Mouse (Mus musculus) liver, embryonic 12.5 days (tissue): Measurements from ENCODE around the gene Rbm7. TPM values are rescaled to one million over a fixed set of nuclear protein-coding genes. Genes with fewer than 3 reads are reported as not detected.

Source experiments
- ATAC-seq: fragments of 200-750 bp; cut with Nextera tagmentation; 2 replicates; pipeline ENCODE4 v1.8.0; 2017; ENCODE audit warnings: moderate number of reproducible peaks, mild to moderate bottlenecking, moderate library complexity
- H3K27ac ChIP-seq: fragments of 300-500 bp; sonication (generic); 2 replicates; pipeline ENCODE4 v1.5.1; 2016; ENCODE audit warnings: mild to moderate bottlenecking
- H3K27me3 ChIP-seq: fragments of 300-500 bp; sonication (generic); replicated peaks from 2 replicates; pipeline ENCODE4 v1.6.1; 2016; ENCODE audit warnings: mild to moderate bottlenecking, moderate library complexity
- H3K36me3 ChIP-seq: fragments of 300-500 bp; sonication (generic); 2 replicates; pipeline ENCODE4 v1.6.1; 2016; ENCODE audit warnings: mild to moderate bottlenecking, moderate library complexity
- H3K4me1 ChIP-seq: fragments of 300-500 bp; sonication (generic); 2 replicates; pipeline ENCODE4 v1.6.1; 2016
- H3K4me2 ChIP-seq: fragments of 300-500 bp; sonication (generic); 2 replicates; pipeline ENCODE4 v1.6.1; 2016; ENCODE audit warnings: mild to moderate bottlenecking, moderate library complexity
- H3K4me3 ChIP-seq: fragments of 300-500 bp; sonication (generic); 2 replicates; pipeline ENCODE4 v1.5.1; 2016; ENCODE audit warnings: mild to moderate bottlenecking, moderate library complexity
- H3K9ac ChIP-seq: fragments of 300-500 bp; sonication (generic); 2 replicates; pipeline ENCODE4 v1.6.1; 2016; ENCODE audit warnings: mild to moderate bottlenecking, moderate library complexity
- H3K9me3 ChIP-seq: fragments of 300-500 bp; sonication (generic); replicated peaks from 2 replicates; pipeline ENCODE4 v1.6.1; 2016; ENCODE audit warnings: mild to moderate bottlenecking, moderate library complexity
- WGBS: fragments of 180-500 bp; shearing (Covaris S2); methylation state at CpG from one replicate; pipeline ENCODE4 v1.1.7; 2016; ENCODE audit not compliant: insufficient replicate concordance; 5-methylcytosine and 5-hydroxymethylcytosine counted together
- microRNA-seq: library from miRNA; unstranded; fragments of <30 nt; microRNA quantifications from one replicate; pipeline ENCODE4, GENCODE M21; 2017
- polyA plus RNA-seq: library from polyadenylated mRNA; unstranded; fragments of >200 nt; fragmentation: Nextera tagmentation; extraction: Ambion mirVana; gene quantifications from 2 replicates; pipeline ENCODE4 v1.2.1, GENCODE M21; 2016

The Rbm7 gene
- polyA plus RNA-seq, 1 experiment from 2014 or later, result 73.6 TPM

GRCm38 (mm10) chr9:48458879-48459278 lies 36.2 kb downstream of the Rbm7 start:
- WGBS, result 51% methylated on average over 3 of the region's 3 CpGs
- Histone ChIP-seq H3K4me1 (no peaks in the 10 kb centered on the region), H3K9ac (no peak overlapping the region), H3K4me2 (no peak overlapping the region), H3K27ac (no peak overlapping the region), H3K36me3 (no peaks in the 10 kb centered on the region), H3K9me3 (no peaks in the 10 kb centered on the region), H3K4me3 (no peak overlapping the region), H3K27me3 (no peaks in the 10 kb centered on the region)
- no peak for ATAC-seq

- H3K27ac ChIP-seq, result no peak overlapping the region
- 79% methylated on average over 3 of the region's 3 CpGs for WGBS
- ATAC-seq, result no peak
Observed at GRCm38 (mm10) chr9:48455961-48456360, 39.1 kb downstream of the Rbm7 start.

GRCm38 (mm10) chr9:48450066-48450465 lies 45.0 kb downstream of the Rbm7 start:
- H3K4me2 ChIP-seq, result no peak overlapping the region
- H3K4me1 ChIP-seq, result no peaks in the 10 kb centered on the region
- no peak overlapping the region for H3K9ac ChIP-seq
- WGBS, result 76% methylated on average over 17 of the region's 17 CpGs
- no peaks in the 10 kb centered on the region for H3K27me3 ChIP-seq
- no peaks in the 10 kb centered on the region for H3K36me3 ChIP-seq
- H3K4me3 ChIP-seq, result no peak overlapping the region
- no peaks in the 10 kb centered on the region for H3K9me3 ChIP-seq
- no peak overlapping the region for H3K27ac ChIP-seq
- no peak for ATAC-seq

More at GRCm38 (mm10) chr9:48455961-48456360, 39.1 kb downstream of the Rbm7 start:
- no peak overlapping the region for H3K4me3 ChIP-seq
- no peak overlapping the region for H3K9ac ChIP-seq
- H3K27me3 ChIP-seq, result no peaks in the 10 kb centered on the region
- no peaks in the 10 kb centered on the region for H3K9me3 ChIP-seq
- no peaks in the 10 kb centered on the region for H3K36me3 ChIP-seq
- H3K4me2 ChIP-seq, result no peak overlapping the region
- no peaks in the 10 kb centered on the region for H3K4me1 ChIP-seq

GRCm38 (mm10) chr9:48447783-48448209 lies 47.3 kb downstream of the Rbm7 start:
- peak; percentile 59; the same call in 1 of the 2 replicates for ATAC-seq
- Histone ChIP-seq H3K27me3 (no peaks in the 10 kb centered on the region), H3K4me1 (no peaks in the 10 kb centered on the region), H3K4me3 (no peak overlapping the region), H3K9me3 (no peaks in the 10 kb centered on the region), H3K9ac (no peak overlapping the region), H3K27ac (no peak overlapping the region), H3K4me2 (no peak overlapping the region), H3K36me3 (no peaks in the 10 kb centered on the region)
- 20% methylated on average over 5 of the region's 5 CpGs for WGBS

GRCm38 (mm10) chr9:48444821-48445220 lies 50.3 kb downstream of the Rbm7 start:
- H3K27ac ChIP-seq, result no peak overlapping the region
- no peaks in the 10 kb centered on the region for H3K4me1 ChIP-seq
- no peak overlapping the region for H3K4me3 ChIP-seq
- no peaks in the 10 kb centered on the region for H3K36me3 ChIP-seq
- no peaks in the 10 kb centered on the region for H3K27me3 ChIP-seq
- H3K9ac ChIP-seq, result no peak overlapping the region
- WGBS, result 64% methylated on average over 2 of the region's 2 CpGs
- H3K4me2 ChIP-seq, result no peak overlapping the region
- no peak for ATAC-seq
- H3K9me3 ChIP-seq, result no peaks in the 10 kb centered on the region

- no peak for ATAC-seq
- 54% methylated on average over 1 of the region's 1 CpGs for WGBS
- H3K9me3 ChIP-seq, result no peaks in the 10 kb centered on the region
- no peaks in the 10 kb centered on the region for H3K4me1 ChIP-seq
- no peaks in the 10 kb centered on the region for H3K27me3 ChIP-seq
- H3K4me2 ChIP-seq, result no peak overlapping the region
- no peak overlapping the region for H3K9ac ChIP-seq
- H3K27ac ChIP-seq, result no peak overlapping the region
- H3K36me3 ChIP-seq, result no peaks in the 10 kb centered on the region
- no peak overlapping the region for H3K4me3 ChIP-seq
Observed at GRCm38 (mm10) chr9:48443873-48444272, 51.2 kb downstream of the Rbm7 start.

Small RNA genes within 50 kb of the gene (microRNA-seq; reads per million reads assigned to microRNA genes)
- gene Gm23653, result not detected

Other genes starting within 250 kb of the Rbm7 start
- 130 and 139 TPM in 2 replicates for gene Nxpe2, start 141.8 kb downstream of the Rbm7 start, polyA plus RNA-seq
- 165 and 172 TPM in 2 replicates for gene Rexo2, start 14.7 kb downstream of the Rbm7 start, polyA plus RNA-seq
- 22.1 and 22.4 TPM in 2 replicates for gene Gm5617, start 143 bp upstream of the Rbm7 start, polyA plus RNA-seq
- 0.43 and 0.59 TPM in 2 replicates for gene Nnmt, start 109.9 kb upstream of the Rbm7 start, polyA plus RNA-seq